Mouse (Mus musculus) adrenal gland, adult 2 months (tissue): ENCODE results near the gene Alad. TPM values are rescaled to one million over a fixed set of nuclear protein-coding genes. Genes with fewer than 3 reads are reported as not detected.

Experiments
- DNase-seq: peaks from one replicate; pipeline ENCODE4 v3.0.0; 2021
- long read RNA-seq: library from polyadenylated mRNA; stranded (forward); transcript quantifications from one replicate; pipeline ENCODE4 v2.0.0, GENCODE M21; 2021
- polyA plus RNA-seq: library from polyadenylated mRNA; depleted of rRNA; stranded (reverse); fragments of >200 nt; gene quantifications from 2 replicates; pipeline ENCODE4 v1.2.3, GENCODE M21; 2012; rRNA removed
- total RNA-seq, 2 experiments: library from RNA; stranded (reverse); gene quantifications; 2 replicates each; pipeline ENCODE4 v1.2.3; 2021

Gene Alad
- total RNA-seq, result 100 to 1,000 TPM; 102 to 118 TPM
- 313 and 413 TPM in 2 replicates for polyA plus RNA-seq
- long read RNA-seq, transcript Alad-201 (12 exons, 1,206 nt), result major isoform, 133 of 155 reads
- long read RNA-seq, partial matches to known transcripts, result 16 of 155 reads
- long read RNA-seq, other reads (novel, unspliced or antisense), result 4 of 155 reads

- peak; percentile 95 for DNase-seq
These were observed at the start of gene Alad for GRCm38 (mm10) chr4:62519849-62520233. TSS of gene Alad (minus strand) at chr4:62519918.

DNA sequence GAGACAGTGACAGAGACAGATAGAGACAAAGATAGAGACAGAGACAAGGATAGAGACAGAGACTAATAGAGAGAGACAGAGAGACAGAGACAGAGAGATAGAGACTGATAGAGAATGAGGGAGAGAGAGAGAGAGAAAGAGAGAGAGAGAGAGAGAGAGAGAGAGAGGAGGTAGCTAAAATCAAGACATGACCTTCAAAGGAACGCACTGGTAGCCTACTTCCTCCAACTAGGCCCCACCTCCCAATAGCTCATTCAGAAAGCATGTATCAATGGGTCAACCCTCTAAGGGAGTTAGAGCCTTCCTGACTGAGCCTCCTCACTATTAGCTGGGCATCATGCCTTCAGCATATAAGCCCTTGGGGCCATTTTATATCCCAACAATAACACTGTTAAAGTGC lies 48.6 kb upstream of the Alad start:
- DNase-seq, result no peak

DNA sequence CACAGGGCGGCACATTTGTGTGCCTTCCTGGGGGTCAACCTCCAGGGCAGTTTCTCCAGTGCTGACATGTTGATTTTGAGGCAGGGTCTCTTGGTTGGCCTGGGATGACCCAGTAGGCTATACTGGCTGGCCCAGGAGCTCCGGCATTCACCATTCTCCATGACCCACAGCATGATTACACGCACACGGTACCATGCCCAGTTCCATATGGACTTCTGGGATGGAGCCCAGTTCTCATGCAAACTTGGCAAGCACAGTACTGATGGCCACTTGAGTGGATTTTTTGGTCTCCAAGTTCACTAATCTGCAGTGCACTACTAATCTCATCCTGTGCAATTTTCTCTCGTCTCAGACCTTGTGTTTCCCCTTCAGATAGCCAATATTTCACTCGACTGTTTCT lies 48.0 kb upstream of the Alad start:
- no peak for DNase-seq

DNA sequence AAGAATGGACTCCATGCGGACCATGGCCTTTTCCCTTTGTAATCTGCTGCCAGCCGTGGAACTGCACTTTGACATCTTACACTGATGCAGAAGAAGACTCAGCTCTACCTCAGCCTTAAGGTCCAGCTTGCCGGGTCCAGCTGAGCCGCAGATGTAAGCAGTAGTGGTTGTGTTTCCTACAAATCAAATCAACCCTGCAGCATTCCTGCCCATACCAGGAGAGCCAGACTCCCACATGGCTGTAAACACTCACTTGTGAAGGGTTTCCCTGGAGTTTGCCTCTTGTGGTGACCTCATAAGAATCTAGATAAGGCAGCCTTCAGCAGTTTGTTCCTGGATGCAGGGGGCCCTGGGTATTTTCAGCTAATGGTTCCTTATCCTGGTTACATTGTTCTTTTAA lies 46.8 kb upstream of the Alad start:
- no peak for DNase-seq

GRCm38 (mm10) chr4:62562006-62562405 lies 42.3 kb upstream of the Alad start:
- no peak for DNase-seq

DNA sequence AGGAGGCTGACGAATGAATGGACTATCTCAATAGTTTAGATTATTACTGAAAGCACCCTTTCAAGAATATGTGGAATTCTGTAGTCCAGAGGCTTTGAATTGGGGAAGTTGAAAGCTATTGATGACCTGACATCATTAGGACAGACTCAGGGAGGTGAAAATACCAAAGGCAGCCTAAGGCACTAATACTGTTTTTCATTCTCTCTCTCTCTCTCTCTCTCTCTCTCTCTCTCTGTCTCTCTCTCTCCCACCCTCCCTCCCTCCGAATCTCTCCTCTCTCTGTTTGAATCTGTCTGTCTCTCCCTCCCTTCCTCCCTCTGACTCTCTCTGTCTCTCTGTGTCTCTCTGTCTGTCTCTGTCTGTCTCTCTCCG lies 41.9 kb upstream of the Alad start:
- no peak for DNase-seq

- peak; percentile 65 for DNase-seq
These were observed 41.4 kb upstream of the Alad start for GRCm38 (mm10) chr4:62560963-62561629.

- no peak for DNase-seq
These were observed 40.1 kb upstream of the Alad start, which contains the start of gene Rgs3 for GRCm38 (mm10) chr4:62559797-62560329. TSS of gene Rgs3 (plus strand) at chr4:62559847.

DNA sequence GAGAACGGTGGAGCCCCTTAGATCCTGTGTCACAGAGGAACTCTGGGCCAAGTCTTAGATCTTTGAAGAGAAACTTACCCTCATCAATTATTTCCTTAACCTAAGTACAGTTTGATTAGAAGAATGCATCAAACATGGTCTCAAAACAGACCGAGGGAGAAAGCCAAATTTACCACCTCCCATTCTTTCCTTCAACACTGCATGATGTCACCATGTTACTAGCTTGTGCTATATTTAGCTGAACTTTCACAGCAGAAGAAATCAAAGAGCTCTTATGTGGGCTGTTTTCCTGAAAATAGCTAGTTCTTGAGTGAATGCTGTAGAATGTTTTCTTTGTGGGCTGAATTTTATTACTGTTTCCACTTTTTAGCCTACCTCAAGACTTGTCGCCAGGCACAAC lies 37.7 kb upstream of the Alad start:
- DNase-seq, result no peak

DNA sequence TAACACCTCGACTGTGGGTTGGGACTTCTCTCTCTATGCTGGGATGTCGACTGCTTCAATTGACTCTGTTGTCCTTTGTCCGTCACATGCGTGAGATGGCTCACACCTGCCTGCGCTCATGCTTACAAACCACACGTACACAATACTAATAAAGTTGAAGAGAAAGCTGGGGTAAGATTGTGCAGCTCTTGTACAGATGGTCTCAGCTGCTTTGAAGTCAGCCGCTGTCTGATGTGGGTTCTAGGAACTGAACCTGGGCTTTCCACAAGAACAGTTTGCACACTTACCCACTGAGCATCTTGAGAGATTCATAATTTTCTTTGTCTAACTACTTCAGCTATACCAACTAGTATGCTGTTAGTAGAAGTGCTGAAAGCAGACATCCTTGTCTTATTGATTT lies 32.2 kb upstream of the Alad start:
- DNase-seq, result no peak

- DNase-seq, result no peak
These were observed 25.1 kb upstream of the Alad start for GRCm38 (mm10) chr4:62544801-62545200.

- no peak for DNase-seq
These were observed 24.1 kb upstream of the Alad start for GRCm38 (mm10) chr4:62543782-62544181.

GRCm38 (mm10) chr4:62541802-62542201 lies 22.1 kb upstream of the Alad start:
- DNase-seq, result no peak

- no peak for DNase-seq
These were observed 14.0 kb upstream of the Alad start for GRCm38 (mm10) chr4:62533729-62534128.

- no peak for DNase-seq
These were observed 7.9 kb upstream of the Alad start for GRCm38 (mm10) chr4:62527655-62528054.

GRCm38 (mm10) chr4:62526256-62526655 lies 6.5 kb upstream of the Alad start:
- no peak for DNase-seq

DNA sequence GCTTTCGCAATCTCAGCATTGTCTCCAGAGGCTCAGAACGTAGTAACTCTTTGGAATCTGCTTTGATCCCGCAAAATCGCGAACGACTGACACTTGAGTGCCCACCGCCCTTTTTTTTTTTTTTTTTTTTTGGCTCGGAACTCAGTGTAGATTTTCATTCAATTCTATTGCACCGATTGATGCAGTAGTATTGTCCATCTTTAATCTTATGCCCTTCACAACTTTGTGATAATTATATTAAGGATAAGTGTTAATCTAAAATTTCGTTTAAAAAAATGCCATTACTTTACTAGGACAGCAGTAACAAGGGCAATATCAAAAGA lies 5.7 kb upstream of the Alad start:
- no peak for DNase-seq

GRCm38 (mm10) chr4:62524651-62525488 lies 5.2 kb upstream of the Alad start, which contains the start of the genes Pole3 and 4933430I17Rik:
TSS of gene Pole3 (minus strand) at chr4:62525068.
TSS of gene 4933430I17Rik (plus strand) at chr4:62525369.
- DNase-seq, result peak; percentile 96

DNA sequence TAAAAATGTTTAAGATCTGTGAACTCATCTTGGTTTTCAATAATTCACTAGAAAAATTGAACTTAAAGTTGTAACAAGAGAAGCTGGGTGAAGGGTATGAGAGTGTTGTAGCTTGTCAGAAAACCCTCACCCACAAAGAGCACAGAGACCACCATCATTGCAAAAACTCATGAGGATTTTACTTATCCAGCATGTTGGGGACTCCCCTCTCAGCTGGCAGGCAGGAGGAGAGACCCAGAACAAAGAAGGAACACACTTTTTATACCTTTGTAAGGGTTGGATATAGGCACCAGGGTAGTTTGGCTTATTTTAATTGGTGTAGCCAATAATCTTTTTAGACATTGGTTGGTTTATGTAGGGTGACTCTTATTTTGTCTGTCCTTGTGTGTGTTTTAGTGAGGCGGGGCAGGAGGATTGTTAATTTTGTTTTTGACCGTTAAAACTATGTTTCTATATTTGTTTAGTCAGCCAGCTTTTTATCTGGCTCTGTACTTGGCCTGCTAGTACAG lies 1.2 kb upstream of the Alad start:
- no peak for DNase-seq

DNA sequence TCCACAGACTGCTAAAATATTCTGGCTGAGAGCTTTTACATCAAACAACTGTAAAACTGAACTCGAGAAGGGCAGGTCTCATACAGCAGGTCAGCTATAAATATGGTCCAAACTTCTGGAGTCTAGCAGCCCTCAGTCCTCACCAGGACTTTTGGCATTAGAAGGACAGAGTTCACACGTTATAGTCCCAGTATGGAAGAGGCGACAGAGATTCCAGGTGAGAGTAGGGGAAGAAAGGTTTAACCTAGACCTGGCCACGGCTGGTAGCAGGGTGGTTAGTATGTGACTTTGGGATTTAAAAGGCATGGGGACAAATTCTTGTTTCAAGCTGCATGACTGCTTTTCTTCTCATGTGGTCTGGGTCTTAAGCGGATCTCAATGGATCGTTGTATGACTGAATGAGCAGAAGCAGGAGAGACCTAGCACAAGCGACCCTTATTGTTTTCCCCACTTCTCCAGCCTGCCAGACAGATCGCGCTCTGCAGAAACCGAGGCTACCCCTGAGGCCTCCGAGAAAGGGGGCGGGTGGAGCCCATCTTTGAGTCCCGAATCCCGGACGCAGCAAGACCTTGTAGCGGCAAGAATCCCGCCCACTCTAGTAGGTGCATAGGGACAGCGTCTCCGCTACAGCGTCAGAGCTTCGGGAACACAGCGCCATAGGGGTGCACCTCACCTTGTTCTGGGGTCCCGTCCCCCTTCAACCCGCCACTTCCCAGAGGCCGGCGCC lies 433 bp downstream of the Alad start:
- DNase-seq, result no peak

- DNase-seq, result peak; percentile 70
These were observed 1.1 kb downstream of the Alad start for GRCm38 (mm10) chr4:62518416-62519121.
